Mouse (Mus musculus) embryonic stem cell, embryonic (primary cell): ENCODE results near the gene Fam219b.

Experiments used
- CTCF ChIA-PET, 4 experiments: fragments of 300-600 bp in 2 of 4; fragments of 350-600 bp in 2 of 4; sonication (Branson Sonifier 250); formaldehyde crosslinking; loops; one replicate each; lab custom pipeline; 2022; ENCODE audit warnings: inconsistent platforms in 2 of 4; lab: Charles Lee
- POLR2A ChIA-PET, 4 experiments: fragments of 300-600 bp in 2 of 4; fragments of 350-600 bp in 2 of 4; sonication (Branson Sonifier 250); formaldehyde crosslinking; loops; one replicate each; lab custom pipeline; 2022; ENCODE audit warnings: antibody characterized with exemption in 4 of 4, inconsistent platforms in 1 of 4; lab: Charles Lee

Fam219b gene

DNA sequence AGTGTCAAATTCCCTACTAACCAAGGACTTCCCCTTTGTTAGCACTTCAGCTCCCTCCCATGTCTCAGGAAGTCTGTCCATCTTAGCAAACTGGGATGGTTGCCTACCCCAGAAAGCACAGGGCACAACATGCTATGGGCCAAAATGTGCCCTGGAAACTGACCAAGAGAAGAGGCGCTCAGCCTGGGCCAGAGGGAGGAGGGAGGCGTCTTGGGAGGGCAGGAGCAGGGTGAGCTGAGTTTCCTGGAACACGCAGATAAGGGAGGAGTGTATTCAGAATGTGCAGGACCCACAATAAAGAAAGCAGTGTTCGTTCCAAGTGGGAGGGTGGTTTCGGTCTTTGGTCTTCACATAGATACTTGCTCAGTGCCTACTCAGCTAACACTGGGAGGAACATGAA lies 10.0 kb downstream of the Fam219b start:
- CTCF ChIA-PET: interaction anchor here in 2 of 4 experiments (0.6 kb wide), 4 partner anchors 111 to 1727 kb away, joined by 3 to 6 read pairs (median 4); no protein-coding TSS in a partner anchor
- POLR2A ChIA-PET: interaction anchor here in 3 of 4 experiments (0.6 to 3.1 kb wide), 16 partner anchors 9 to 109 kb away, joined by 3 to 24 read pairs (median 6); partner anchors contain the start of genes Fam219b (in 2 of the 3), Cox5a (in 1 of the 3), Csk (in 1 of the 3) and Rpp25 (in 1 of the 3)

DNA sequence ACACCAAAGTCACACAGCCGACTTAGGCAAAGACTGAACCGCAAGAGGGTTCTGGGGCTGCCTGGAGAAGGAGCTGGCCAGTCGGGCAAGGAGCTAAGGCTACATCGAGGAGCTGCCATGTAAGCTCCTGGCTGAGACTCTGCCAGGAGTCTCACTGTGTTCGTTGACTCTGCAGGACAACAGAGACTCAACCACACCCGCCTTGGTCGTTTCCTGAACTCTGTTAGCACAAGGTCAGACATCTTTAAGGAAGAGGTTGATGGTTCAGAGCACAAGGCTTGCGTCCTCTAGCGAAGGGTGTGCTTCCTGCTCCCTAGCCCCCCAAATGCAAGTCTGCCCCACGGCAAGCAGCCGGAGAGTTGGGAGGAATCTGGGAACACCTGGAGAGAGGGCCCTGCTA lies 10.5 kb downstream of the Fam219b start:
- CTCF ChIA-PET: interaction anchor here in 2 of 4 experiments (0.5 to 0.6 kb wide), 3 partner anchors 111 to 212 kb away, joined by 3 to 5 read pairs (median 3); no protein-coding TSS in a partner anchor
- POLR2A ChIA-PET: interaction anchor here in 3 of 4 experiments (0.6 to 3.1 kb wide), 17 partner anchors 9 to 108 kb away, joined by 3 to 24 read pairs (median 4); partner anchors contain the start of genes Fam219b (in 2 of the 3), Cox5a (in 1 of the 3), Csk (in 1 of the 3) and Rpp25 (in 1 of the 3)

DNA sequence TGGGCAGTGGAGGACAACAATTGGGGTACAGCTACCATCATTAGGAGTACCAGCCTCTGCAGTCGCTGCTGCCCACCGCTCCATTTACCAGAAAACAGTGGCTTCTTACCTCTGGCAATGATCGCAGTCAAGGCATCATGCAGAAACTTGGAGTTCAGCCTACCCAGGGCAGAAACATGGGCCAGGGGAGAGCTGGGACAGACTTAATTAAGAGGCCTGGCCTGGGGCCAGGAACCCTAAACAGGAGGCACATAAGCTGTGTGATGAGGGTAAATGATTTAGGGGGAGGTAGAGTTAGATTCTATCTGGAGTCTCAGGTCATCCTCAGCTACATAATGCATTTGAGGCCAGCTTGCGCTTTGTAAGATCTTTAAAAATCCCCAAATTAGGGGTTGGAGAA lies 11.9 kb downstream of the Fam219b start:
- ChIA-PET CTCF (interaction anchor here in 3 of 4 experiments (0.6 to 1.1 kb wide), 4 partner anchors 8 to 32 kb away, joined by 3 read pairs; no protein-coding TSS in a partner anchor), POLR2A (interaction anchor here in 2 of 4 experiments (1.0 to 6.3 kb wide), 13 partner anchors 9 to 107 kb away, joined by 3 to 32 read pairs (median 5); partner anchors contain the start of genes Rpp25 (in 2 of the 2), Fam219b (in 1 of the 2) and Scamp2 (in 1 of the 2))

DNA sequence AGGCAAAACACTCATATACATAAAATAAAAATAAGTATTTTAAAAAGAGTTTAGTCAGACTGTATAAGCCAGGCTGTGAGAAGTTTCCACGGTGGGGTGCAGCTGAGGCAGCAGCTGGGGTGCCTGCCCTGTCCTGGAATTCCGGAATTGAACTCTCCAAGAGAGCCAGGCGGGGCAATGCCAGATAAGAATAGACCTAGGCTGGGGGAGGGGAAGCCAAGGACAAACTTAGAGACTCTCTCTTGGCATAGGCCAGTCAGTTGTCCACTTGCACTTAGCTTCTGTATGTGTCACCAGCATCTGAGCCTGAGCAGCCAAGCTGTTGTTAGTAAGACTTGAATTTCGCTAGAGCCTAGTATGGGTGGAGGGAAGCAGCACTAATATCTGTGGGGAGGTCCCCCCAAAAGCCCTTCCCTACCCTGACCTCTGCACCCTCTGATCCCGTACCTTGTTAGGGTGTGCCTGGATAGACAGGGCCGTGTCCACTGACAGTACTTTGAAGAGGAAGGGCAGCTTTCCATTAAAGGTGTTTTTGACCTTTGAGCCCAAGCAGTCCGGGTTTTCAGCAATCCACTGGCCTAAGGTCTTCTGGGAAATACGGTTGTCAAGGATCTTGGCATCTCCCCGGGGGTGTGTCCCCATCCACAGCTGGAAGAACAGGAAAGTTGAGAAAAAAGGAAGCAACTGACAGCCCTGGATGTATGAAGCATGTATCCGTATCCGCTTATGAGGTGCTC lies 13.0 kb downstream of the Fam219b start:
- ChIA-PET CTCF (interaction anchor here in 3 of 4 experiments (0.8 to 2.1 kb wide), 6 partner anchors 9 to 80 kb away, joined by 3 to 10 read pairs (median 4); no protein-coding TSS in a partner anchor), POLR2A (interaction anchor here in 2 of 4 experiments (1.0 to 6.3 kb wide), 9 partner anchors 10 to 105 kb away, joined by 3 to 32 read pairs (median 5); partner anchors contain the start of genes Rpp25 (in 2 of the 2) and Fam219b (in 1 of the 2))

DNA sequence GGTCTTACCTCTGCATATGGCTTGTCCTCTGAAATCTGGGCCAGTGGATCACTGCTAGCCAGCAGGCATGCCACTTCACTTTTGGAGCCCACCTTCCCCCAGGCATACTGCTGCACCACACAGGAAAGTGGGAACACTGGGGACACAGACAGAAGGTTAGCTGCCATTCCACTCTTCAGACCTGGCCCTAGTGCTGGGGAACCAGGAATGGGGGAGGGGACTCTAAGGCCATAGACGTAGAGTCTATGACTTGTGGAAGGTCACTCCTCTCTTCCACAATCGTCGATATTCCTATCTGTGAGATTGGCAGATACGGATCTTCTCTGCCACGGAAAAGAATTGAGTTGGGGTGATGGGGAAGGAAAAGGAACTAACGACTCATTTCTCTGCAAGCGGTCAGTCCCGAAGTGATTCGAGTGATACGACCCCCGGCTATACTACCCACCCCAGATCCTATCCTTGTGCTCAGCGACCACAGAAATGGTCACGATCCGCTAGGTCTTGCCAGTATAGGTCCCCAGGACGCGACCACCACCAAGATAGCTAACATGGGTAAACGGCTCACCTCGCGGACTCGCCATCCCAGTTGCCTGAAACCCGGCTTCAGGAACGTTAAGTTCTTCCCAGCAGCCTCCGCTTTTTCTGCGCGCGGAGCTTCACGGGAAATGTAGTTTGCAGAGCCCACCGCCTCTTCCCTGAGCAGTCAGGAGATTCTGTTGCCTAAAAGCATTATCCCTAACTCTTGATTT lies 15.0 kb downstream of the Fam219b start, which contains the start of gene Mpi:
Gene Mpi (minus strand): TSS at position 625 of the 749 bp plus-strand sequence.
- POLR2A ChIA-PET: interaction anchor here (0.6 to 6.3 kb wide), 35 partner anchors 8 to 479 kb away, joined by 3 to 32 read pairs (median 5); partner anchors contain the start of genes Cox5a (in 2 of the 4), Rpp25 (in 2 of the 4), Csk (in 1 of the 4) and Fam219b (in 1 of the 4)
- CTCF ChIA-PET: interaction anchor here (0.7 to 4.1 kb wide), 9 partner anchors 11 to 107 kb away, joined by 3 to 24 read pairs (median 6); no protein-coding TSS in a partner anchor

DNA sequence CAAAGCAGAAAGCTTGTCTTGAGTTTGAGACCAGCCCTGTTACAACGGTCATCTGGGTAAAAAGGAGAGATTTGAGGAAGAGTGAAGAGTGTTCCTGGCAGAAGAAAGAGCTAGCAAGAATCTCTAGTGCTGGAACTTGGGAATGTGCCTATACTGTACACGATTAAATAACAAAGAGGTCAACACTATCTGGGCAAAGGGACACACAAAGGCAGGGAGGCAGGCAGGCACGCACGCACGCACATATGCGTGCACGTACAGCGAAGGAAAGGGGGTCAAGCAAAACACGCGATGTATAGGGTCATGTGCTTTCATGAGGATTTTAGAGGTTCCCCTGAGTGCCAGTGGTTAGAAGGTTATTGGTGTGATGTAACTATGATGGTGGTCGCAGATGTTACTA lies 15.8 kb downstream of the Fam219b start:
- POLR2A ChIA-PET: interaction anchor here in 3 of 4 experiments (0.6 to 6.3 kb wide), 44 partner anchors 7 to 641 kb away, joined by 3 to 32 read pairs (median 4); partner anchors contain the start of genes Cox5a (in 2 of the 3), Rpp25 (in 2 of the 3), Csk (in 1 of the 3) and Fam219b (in 1 of the 3)
- CTCF ChIA-PET: interaction anchor here (0.7 to 4.1 kb wide), 9 partner anchors 12 to 106 kb away, joined by 3 to 24 read pairs (median 5); no protein-coding TSS in a partner anchor

DNA sequence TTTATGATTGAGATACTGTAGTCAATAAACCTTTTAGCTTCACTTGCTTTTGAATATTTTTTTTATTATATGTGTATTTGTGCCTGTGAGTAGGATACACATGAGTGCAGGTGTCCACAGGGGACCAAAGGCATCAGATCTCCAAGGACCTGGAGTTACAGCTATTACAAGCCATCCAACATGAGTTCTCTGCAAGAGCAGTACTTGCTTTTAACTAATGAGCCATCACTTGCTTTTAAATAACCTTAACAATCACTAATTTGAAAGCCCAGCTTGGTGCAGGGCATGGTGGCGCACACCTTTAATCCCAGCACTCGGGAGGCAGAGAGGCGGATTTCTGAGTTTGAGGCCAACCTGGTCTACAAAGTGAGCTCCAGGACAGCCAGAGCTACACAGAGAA lies 17.4 kb downstream of the Fam219b start:
- POLR2A ChIA-PET: interaction anchor here (0.5 to 6.3 kb wide), 11 partner anchors 8 to 98 kb away, joined by 3 to 32 read pairs (median 4); partner anchors contain the start of genes Csk (in 1 of the 4) and Rpp25 (in 1 of the 4)
- CTCF ChIA-PET: interaction anchor here (0.6 to 4.1 kb wide), 8 partner anchors 12 to 75 kb away, joined by 3 to 24 read pairs (median 7); partner anchors contain the start of gene Rpp25 (in 1 of the 4)

DNA sequence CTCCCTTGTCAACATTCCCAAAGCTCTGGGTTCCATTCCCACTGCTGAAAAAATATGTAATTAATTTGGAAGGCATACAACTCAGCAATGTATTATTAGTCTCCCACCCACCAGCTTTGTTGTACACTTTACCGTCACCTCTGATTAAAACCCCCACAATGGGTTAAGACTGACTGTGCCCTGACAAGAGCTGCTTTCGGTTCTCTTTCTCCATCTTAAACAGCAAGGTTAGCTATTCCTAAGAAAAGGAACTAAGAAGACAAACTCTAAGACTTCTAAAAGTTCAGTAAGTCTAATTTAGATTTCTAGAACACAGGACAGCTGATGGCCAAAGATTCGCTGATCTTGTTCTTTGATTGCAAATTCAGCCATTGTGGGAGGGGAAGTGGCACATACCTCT lies 19.9 kb downstream of the Fam219b start:
- CTCF ChIA-PET: interaction anchor here in 2 of 4 experiments (0.6 to 1.2 kb wide), 3 partner anchors 10 to 676 kb away, joined by 4 to 8 read pairs (median 4); no protein-coding TSS in a partner anchor
- POLR2A ChIA-PET: interaction anchor here in 3 of 4 experiments (0.7 to 4.0 kb wide), 9 partner anchors 10 to 282 kb away, joined by 3 to 12 read pairs (median 3); partner anchors contain the start of genes Cox5a (in 1 of the 3) and Fam219b (in 1 of the 3)

DNA sequence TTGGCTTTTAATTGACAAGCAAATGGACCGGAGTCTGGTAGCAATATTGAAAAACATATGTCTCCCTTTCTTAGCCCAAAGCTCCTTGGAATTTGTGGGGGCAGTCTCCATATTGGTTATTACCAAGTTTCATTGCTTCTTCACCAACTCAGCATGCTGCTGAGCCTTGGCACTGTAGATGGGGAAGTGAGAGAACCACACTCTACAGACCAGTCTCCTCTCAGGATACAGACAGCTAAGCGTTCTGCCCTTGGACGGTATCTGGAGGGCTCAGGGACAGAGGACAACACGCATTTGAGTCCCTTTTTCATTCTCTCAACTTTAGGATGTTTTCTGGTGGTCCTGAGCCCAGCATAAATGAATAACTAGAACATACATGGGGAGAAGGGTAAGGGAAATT lies 21.3 kb downstream of the Fam219b start:
- ChIA-PET POLR2A (interaction anchor here in 2 of 4 experiments (1.1 to 4.0 kb wide), 4 partner anchors 14 to 37 kb away, joined by 3 to 12 read pairs (median 6); partner anchors contain the start of gene Fam219b (in 1 of the 2)), CTCF (interaction anchor here in 1 of 4 experiments (0.7 kb wide), 1 partner anchor 17 kb away, joined by 10 read pairs; no protein-coding TSS in a partner anchor)

DNA sequence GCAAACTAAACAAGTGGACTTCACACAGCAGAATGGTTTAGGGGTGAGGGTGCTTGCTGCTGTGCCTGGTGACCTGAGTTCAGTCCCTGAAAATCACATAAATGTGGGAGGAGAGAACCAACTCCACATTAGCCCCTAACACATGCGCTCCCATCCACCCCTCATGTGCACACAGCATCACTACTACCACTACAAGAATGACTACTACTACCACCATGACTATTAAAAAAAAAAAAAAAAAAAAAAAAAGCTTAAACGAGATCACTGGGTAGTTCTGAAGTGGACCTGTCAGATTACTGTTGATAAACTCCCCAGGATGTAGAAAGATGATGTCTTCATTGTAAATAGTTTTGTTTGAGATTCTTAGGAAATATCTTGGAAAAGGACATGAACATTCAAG lies 22.2 kb downstream of the Fam219b start:
- CTCF ChIA-PET: interaction anchor here in 1 of 4 experiments (1.7 kb wide), 1 partner anchor 18 kb away, joined by 6 read pairs; no protein-coding TSS in a partner anchor
- POLR2A ChIA-PET: interaction anchor here (0.6 to 4.0 kb wide), 16 partner anchors 9 to 155 kb away, joined by 3 to 12 read pairs (median 3); partner anchors contain the start of genes Cox5a (in 1 of the 4), Edc3 (in 1 of the 4), Fam219b (in 1 of the 4) and Rpp25 (in 1 of the 4)

DNA sequence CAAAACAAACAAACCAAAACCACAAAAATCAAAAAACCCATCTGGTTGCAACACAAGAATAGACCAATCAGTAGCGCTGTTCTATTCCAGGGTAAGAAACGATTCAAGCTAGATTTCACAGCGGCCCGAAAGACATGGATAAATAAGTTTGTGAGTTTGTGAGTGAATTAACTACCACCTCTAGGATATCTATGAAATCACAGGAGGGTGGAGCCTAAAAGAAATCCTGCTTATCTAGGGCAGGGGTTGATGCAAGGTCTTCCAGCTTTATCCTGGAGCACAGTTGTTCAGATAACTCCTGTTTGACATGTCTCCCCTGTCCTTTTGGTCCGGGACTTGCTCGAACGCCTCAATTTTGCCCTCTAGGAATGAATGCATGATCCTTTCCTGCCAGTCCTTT lies 22.9 kb downstream of the Fam219b start:
- ChIA-PET CTCF (interaction anchor here in 2 of 4 experiments (0.8 to 1.7 kb wide), 3 partner anchors 19 to 69 kb away, joined by 3 to 6 read pairs (median 4); no protein-coding TSS in a partner anchor), POLR2A (interaction anchor here (0.6 to 4.0 kb wide), 23 partner anchors 8 to 154 kb away, joined by 3 to 12 read pairs (median 4); partner anchors contain the start of genes Rpp25 (in 2 of the 4), Cox5a (in 1 of the 4), Edc3 (in 1 of the 4) and Fam219b (in 1 of the 4))

DNA sequence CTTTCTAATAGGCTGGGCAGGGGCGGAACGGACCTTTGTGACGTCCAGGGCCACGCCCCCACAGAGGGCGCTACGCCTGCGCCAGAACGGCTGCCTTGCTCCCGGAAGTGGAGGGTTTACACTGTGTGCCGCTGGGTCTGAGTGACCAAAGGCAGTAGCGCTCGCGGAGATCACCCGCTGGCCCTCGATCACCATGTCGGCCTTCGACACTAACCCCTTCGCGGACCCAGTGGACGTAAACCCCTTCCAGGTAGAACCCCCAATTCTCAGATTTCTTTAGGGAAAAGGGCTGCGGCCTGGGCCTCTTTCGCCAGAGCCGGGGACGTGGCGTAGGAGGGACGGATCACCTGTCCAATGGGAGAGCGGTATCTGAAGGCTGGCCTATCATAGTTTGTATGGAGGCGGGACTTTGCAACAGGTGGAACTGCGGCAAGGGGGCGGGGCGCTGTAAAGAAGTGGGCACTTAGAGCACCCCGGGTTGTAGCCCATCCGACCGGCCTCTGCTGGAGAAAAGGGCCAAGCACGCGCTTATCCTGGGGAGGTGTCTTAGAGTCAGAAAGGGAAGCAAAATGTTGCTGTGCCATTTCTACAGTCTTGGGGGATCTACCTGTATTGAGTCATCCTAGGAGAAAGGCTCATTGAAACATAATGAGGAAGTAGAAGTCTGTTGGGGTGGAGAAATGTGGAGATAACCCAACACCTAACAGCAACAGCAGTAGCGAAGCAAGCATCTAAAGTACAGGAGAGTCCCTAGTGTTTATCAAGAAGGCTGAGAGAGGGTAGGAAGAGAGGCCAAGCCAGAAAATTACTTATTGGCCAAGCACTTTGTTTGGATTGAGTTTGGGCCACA lies 23.8 kb downstream of the Fam219b start, which contains the start of gene Scamp2:
Gene Scamp2 (plus strand): TSS at position 83 of the 850 bp plus-strand sequence.
- POLR2A ChIA-PET: interaction anchor here in 3 of 4 experiments (0.6 to 2.2 kb wide), 28 partner anchors 7 to 147 kb away, joined by 3 to 10 read pairs (median 4); partner anchors contain the start of genes Rpp25 (in 3 of the 3), Mpi (in 2 of the 3), Cox5a (in 1 of the 3) and Edc3 (in 1 of the 3)
- CTCF ChIA-PET: interaction anchor here in 2 of 4 experiments (0.6 to 1.7 kb wide), 5 partner anchors 20 to 649 kb away, joined by 3 to 6 read pairs (median 4); no protein-coding TSS in a partner anchor

DNA sequence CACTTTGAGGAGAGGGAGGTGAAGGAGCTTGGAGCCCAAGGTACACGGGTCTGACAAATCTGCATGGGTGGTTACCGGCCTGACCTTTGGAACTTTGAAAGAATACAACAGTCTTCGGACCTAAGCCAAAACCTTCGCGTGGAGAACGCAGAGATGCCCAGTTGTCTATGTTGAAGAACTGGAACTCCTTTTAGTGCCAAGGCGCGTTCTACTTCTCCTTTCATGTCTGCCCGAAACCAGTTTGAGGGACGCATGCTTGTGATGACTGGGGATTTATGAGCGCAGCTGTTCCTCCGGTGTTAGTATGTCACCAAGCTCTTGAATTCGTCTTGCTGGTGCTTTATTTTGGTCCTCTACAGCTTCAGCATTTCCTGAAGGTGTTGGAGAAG lies 24.4 kb downstream of the Fam219b start:
- POLR2A ChIA-PET: interaction anchor here in 3 of 4 experiments (0.6 to 2.5 kb wide), 20 partner anchors 8 to 94 kb away, joined by 3 to 32 read pairs (median 3); partner anchors contain the start of genes Rpp25 (in 3 of the 3), Mpi (in 2 of the 3), Cox5a (in 1 of the 3) and Scamp5 (in 1 of the 3)
- CTCF ChIA-PET: interaction anchor here in 3 of 4 experiments (0.5 to 1.0 kb wide), 3 partner anchors 20 to 648 kb away, joined by 3 to 4 read pairs (median 4); no protein-coding TSS in a partner anchor

DNA sequence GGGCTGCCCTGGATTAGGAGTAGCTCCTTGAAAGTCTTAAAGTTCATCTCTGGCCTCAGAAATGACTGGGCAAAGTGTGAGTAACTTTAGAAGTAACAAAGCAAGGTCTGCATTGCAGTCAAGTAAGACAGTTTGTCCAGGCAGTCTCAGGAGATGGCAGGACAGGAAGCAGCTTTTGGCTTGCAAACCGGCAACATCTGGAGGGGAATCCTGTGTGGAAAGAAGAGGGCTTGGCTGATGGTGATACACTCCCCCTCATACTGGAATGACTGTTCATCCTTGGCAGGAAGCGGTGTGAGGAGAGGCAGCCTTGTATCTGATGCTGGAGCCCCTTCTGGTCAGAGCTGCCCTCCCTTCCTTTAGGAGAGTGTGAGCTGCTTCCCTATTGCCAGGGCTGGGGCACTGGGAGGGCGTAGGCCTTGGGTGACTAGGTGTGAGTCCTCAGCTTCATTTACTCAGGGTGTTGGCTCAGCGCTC lies 25.6 kb downstream of the Fam219b start:
- CTCF ChIA-PET: interaction anchor here in 3 of 4 experiments (0.5 to 1.2 kb wide), 9 partner anchors 21 to 738 kb away, joined by 3 to 5 read pairs (median 3); partner anchors contain the start of gene Cox5a (in 1 of the 3)
- POLR2A ChIA-PET: interaction anchor here in 3 of 4 experiments (0.5 to 2.5 kb wide), 23 partner anchors 7 to 246 kb away, joined by 3 to 32 read pairs (median 3); partner anchors contain the start of genes Mpi (in 2 of the 3), Cox5a (in 1 of the 3) and Rpp25 (in 1 of the 3)
